Mouse (Mus musculus): ENCODE measurements at regions not wholly inside any gene's neighbourhood (a gene's known extent, or its start where the extent isn't known, plus 50 kb on each side); places are given as distances from the start of the nearest gene placed in this dataset.
"Not testable (repeated sequence)": the region's sequence is repeated elsewhere in the genome, so short reads cannot be mapped to it uniquely, and the experiment has no call there.

DNA sequence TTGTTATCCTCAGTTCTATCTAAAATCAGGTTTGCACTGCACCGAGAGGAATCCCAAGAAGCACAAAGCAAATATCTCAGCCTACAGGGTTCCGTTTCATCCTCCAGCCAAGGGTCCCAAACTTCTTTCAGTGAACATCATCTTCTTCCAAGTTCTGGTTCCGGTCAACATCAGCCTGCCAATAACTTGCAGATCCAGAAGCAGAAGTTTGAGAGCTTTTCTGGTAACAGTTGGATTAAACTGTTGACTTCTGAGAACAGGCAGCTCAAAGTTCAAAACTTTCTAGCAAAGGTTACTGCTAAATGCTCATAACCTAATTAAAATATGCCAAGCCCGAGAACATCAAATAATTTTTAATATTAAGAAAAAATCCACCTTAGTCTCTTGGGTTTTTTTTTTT, 237.0 kb upstream of the Gm37988 start:
- ATAC-seq (replicated peaks; ENCODE audit: low read depth, poor library complexity, severe bottlenecking) = no peak

GRCm38 (mm10) chr1:4571299-4572202, 236.1 kb upstream of the Gm37988 start:
- peak; percentile 91 for ATAC-seq (replicated peaks; ENCODE audit: low read depth, poor library complexity, severe bottlenecking)

DNA sequence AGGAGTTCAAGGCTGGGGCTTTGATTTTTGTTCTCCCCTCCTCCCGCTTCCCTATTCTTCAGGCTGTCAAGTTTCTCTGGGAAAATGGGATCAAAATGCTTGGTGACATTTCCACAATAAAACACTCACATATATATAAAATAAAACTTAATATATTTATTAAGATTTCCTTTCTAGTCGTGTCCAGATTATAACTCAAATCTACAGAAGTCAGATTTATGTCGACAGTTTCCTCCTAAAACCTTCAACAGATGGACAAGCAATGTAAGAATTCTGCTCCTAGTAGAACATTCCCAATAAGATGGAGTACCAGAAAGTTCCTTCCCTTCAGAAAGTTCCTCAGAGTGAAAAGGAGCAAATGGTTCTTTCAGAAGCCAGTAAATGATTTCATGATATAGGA, 235.4 kb upstream of the Gm37988 start:
- no peak for ATAC-seq (replicated peaks; ENCODE audit: low read depth, poor library complexity, severe bottlenecking)

DNA sequence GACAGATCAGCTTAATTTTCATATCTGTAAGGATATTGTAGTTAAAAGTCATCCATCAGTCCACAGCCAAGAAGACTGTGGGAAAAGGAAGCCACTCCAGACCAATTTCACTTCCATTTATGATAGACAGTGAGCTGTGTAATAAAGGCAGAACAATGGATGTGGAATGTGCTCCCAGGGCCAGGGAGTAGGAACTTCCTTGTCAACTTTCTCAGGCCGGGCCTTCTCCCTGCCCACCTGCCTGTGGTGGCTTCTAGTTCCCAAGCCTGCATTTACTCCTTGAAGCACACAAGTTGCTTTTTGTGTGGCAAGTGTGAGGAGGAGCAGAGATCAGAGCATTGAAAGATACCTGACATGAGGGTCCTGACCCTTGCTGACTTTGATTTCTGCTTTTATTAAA, 233.6 kb upstream of the Gm37988 start:
- ATAC-seq (replicated peaks; ENCODE audit: low read depth, poor library complexity, severe bottlenecking) = no peak

DNA sequence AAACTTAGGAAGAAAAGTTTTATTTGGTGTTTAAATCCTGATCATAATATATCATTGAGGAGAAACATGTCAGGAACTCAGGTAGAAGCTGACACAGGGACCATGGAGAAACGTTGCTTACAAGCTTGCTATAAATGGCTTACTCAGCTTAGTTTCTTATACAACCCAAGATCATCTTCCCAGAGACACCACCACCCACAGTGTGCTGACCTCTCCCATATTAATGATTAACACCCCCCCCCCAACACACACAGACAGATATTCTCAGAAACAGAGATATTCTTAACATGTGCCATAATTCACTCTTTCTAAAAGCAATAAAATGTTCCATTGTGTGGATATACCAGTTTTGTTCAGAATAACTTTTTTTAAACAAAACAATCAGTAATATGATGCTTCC, 230.7 kb upstream of the Gm37988 start:
- ATAC-seq (replicated peaks; ENCODE audit: low read depth, poor library complexity, severe bottlenecking) = no peak

GRCm38 (mm10) chr1:4582534-4582933, 225.2 kb upstream of the Gm37988 start:
- ATAC-seq (replicated peaks; ENCODE audit: low read depth, poor library complexity, severe bottlenecking) = no peak

DNA sequence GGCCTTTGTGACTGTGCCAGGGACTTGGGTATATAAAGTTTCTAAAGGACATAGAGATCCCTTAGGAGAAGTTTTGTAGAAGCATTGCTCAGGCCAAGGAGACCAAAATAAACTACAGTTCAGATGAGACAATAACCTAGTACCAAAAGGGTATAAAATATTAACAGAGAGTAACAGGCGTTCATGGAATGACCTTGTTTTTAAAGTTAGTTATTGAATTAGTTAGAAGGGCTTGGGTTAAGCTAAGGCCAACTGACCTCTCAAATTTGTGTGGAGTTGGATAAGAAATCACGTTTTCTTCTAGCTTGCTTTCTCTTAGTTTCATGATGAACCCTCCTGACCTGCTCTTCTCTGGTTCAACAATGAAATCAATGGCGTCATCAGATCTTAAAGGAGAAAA, 209.8 kb upstream of the Gm37988 start:
- ATAC-seq (replicated peaks; ENCODE audit: low read depth, poor library complexity, severe bottlenecking) = no peak

DNA sequence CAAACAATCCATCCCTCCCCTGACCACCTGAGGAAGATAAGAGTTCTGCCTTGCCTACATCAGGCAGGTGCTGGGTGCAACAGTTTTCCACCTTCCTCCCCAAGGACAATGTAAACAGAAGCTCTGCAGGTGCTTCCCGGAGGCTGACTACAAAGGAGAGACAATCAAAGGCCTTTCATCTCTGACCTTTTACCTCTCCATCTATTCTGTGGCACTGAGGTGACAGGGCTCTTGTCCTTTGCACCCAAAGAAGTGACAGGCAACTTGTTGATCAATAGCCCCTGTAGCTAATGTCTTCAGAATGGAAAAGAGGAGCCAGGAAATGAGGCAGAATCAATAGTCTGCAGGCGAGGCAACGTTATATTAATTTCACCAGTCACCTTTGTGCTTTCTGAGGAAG, 209.3 kb upstream of the Gm37988 start:
- ATAC-seq (replicated peaks; ENCODE audit: low read depth, poor library complexity, severe bottlenecking) = no peak

DNA sequence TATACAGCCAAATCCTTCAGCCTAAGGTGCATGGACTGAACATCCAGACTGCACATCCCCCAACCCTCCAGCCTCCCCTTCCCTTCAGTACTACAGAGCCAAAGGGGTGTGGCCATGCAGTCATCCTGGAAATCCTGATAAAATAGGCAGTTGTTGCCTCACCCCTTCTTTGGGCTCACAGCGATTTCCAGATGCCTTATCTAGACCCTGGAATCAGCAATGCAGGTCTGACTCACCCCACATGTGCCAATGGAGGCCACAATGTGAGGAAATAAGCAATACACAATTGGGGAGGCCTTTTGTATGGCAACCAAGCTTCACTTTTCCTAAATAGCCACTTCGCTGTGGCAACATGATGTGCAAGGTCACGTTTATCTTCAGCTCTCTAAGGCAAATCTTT, 205.3 kb upstream of the Gm37988 start:
- ATAC-seq (replicated peaks; ENCODE audit: low read depth, poor library complexity, severe bottlenecking) = no peak; the same call in 1 of the 2 replicates

GRCm38 (mm10) chr1:4608824-4609223, 198.9 kb upstream of the Gm37988 start:
- no peak for ATAC-seq (replicated peaks; ENCODE audit: low read depth, poor library complexity, severe bottlenecking)

DNA sequence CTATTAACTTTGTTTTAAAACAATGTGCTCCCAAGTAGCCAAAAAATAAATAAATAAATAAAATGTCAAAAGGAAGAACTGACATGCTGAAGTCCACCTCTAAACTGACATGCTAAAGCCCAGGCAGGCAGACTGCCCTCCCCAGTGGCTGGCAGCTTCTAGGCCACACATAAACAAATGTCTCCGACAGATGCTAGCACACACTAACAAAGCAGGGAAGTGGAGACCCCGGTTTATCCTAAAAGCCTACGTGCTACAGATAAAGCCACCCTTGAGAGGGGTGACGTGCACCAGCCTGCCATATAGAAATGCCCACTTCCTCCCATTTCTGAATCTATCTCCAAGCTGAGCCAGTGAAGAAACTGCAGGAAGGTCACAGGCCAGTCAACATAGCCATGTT, 194.4 kb upstream of the Gm37988 start:
- no peak for ATAC-seq (replicated peaks; ENCODE audit: low read depth, poor library complexity, severe bottlenecking)

GRCm38 (mm10) chr1:4615286-4615685, 192.4 kb upstream of the Gm37988 start:
- no peak for ATAC-seq (replicated peaks; ENCODE audit: low read depth, poor library complexity, severe bottlenecking)

- no peak for ATAC-seq (replicated peaks; ENCODE audit: low read depth, poor library complexity, severe bottlenecking)
Measured at GRCm38 (mm10) chr1:4617479-4617878, 190.2 kb upstream of the Gm37988 start.

DNA sequence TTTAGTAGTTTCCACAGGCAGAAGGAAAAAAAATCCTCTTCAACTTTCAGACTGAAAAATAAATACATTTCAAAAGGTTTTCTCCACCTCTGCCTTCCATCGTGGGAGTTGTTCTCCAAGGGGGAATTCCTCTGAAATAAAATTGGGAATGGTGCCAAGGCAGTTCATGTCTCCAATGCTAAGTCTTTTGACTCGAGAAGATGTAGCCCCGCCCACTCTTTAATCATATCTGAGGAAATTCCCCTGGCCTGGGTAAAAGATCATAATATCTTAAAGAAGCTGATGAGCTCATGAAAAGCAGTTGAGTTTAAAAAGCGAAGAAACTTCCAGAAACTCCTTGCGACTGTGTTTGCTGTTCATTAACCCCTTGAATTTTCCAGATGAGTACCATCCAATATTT, 185.3 kb upstream of the Gm37988 start:
- ATAC-seq (replicated peaks; ENCODE audit: low read depth, poor library complexity, severe bottlenecking) = no peak

GRCm38 (mm10) chr1:4623268-4623667, 184.4 kb upstream of the Gm37988 start:
- peak; percentile 95 for ATAC-seq (replicated peaks; ENCODE audit: low read depth, poor library complexity, severe bottlenecking)

- no peak for ATAC-seq (replicated peaks; ENCODE audit: low read depth, poor library complexity, severe bottlenecking)
Measured at GRCm38 (mm10) chr1:4653937-4654336, 153.8 kb upstream of the Gm37988 start.

DNA sequence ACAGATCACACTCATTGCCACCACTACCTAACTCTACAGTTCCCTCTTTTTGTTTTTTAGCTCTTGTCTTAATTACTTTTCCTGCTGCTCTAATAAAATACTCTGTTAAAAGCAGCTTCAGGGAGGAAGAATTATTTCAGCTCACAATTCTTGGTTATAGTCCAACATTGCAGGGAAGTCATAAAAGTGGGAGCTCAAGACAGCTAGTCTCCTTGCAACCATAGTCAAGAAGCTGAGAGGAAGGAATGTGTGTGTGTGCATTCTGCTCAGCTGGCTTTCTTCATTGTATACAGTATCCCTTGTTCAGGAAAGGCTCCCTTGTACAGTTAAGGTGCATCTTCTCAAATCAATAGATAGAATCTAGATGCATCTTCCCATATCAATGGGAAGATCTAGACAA, 152.4 kb upstream of the Gm37988 start:
- no peak for ATAC-seq (replicated peaks; ENCODE audit: low read depth, poor library complexity, severe bottlenecking)

DNA sequence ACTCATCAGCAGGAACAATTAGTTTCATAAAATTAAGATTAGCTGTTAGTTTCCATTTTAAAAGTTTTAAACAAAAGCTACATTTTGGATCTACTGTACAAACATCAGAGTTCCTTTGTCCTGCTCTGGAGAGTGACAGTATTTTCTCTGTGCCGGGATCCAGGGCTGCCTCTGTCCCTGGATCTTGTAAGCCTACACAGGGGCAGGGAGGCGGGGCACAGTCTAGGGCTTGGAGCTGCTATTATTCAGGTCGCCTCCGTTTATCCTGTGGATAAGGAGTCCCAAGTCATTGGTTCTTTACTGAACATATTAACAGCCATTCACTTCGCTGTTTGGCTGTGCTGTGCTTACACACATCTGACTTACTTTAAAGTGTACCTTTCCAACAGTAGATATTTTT, 150.8 kb upstream of the Gm37988 start:
- no peak for ATAC-seq (replicated peaks; ENCODE audit: low read depth, poor library complexity, severe bottlenecking)

DNA sequence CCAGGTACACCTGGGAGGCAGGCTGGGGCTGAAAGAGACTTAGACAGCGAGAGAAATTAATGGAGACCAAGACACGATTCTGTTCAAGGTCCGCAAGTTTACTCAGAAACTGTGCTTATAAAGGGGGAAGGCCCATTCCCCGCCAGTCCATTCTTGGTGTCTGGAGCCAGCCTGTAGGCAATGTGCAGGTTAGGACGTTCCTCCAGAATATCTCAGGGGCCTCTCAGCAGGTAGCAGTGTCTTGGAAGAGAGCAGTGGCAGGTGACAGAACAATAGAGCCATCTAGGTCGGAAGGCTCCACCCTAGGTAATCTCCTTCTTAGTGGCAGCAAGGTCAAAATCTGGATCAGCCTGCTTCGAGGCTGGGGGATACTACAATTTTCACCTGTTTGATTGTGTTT, 147.6 kb upstream of the Gm37988 start:
- not testable (repeated sequence) for ATAC-seq (replicated peaks; ENCODE audit: low read depth, poor library complexity, severe bottlenecking)

DNA sequence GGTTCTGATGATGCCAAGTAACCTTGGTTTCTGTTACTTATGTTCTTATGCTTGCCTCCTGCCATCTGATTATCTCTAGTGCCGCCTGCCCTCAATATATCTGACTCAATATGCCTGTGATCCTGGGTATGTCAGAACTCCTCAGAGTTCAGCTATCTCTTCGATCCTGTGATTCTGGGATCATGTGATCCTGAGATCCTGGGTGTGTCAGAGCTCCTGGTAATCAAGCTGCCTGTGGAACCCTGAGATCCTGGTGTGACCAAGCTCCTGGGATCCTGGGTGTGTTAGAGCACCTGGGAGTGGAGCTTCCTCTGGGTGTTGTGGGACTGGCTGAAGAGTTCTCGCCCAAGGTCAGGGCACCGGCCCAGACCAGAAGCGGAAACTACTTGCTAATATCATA, 147.1 kb upstream of the Gm37988 start:
- ATAC-seq (replicated peaks; ENCODE audit: low read depth, poor library complexity, severe bottlenecking) = not testable (repeated sequence)

DNA sequence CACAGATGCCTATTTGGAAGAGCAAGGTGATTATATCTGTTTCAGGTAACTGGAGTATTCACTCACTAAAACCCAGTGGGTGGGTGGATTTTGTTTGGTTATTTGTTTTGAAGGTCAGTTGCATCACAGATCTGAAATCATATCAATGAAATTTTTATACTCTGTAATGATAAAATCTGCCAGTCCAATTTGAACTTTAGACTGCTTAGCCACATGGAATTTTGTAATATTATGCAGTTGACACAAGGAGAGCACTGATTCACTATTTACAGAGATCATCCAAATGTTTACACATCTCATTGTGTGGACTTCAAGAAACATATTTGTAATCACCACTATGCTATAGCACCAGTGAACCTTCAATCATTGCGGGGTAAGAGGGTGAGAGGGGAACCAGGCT, 145.9 kb upstream of the Gm37988 start:
- no peak for ATAC-seq (replicated peaks; ENCODE audit: low read depth, poor library complexity, severe bottlenecking)

- ATAC-seq (replicated peaks; ENCODE audit: low read depth, poor library complexity, severe bottlenecking) = no peak
Measured at GRCm38 (mm10) chr1:4669732-4670131, 138.0 kb upstream of the Gm37988 start.

All from common myeloid progenitor, adult 5-6 weeks (primary cell).